Mouse (Mus musculus): Measurements from ENCODE around the gene Erf. TPM values are rescaled to one million over a fixed set of nuclear protein-coding genes. Genes with fewer than 3 reads are reported as not detected.
"Not testable (repeated sequence)": the region's sequence is repeated elsewhere in the genome, so short reads cannot be mapped to it uniquely, and the experiment has no call there.

The Erf gene
- total RNA-seq, 4 experiments from 2014 or later = 61.3 to 75.7 (median 69.9) TPM

DNA sequence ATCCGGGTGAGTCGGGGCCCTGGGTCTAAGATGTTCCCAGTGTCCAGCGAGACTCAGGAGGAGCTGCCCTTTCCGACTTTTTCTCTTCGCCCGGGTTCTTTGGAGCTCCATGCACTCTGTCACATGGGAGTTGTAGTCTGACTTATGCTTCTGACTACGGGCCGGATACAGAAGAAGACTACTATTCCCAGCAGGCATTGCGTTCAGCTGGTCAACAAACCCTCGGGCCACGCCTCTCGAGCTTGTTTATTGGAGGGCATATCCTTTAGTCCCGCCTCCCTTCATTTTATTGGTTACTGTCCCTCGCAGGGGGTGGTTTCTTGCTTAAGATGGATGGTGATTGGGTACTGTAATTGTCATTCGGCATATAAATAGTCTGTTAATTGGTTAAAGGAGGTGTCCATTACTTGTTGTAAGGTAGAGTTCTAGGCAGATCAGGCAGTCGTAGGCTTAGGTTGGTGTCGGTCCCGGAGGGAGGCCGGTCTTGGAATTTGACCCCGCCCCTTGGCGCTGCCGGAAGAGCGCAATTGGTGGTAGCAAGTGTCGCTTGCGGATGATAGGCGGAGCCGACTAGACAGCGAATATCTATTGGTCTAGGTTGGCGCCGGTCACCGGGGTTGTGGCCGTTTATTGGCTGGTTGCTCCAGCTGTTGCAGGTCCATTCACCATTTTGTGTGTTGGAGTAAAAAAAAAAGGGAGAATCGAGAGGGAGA, 17.3 kb upstream of the Erf start:
- DNase-seq (ENCODE audit: low spot score in 2 of 2) = peak; percentile 96 to 100

DNA sequence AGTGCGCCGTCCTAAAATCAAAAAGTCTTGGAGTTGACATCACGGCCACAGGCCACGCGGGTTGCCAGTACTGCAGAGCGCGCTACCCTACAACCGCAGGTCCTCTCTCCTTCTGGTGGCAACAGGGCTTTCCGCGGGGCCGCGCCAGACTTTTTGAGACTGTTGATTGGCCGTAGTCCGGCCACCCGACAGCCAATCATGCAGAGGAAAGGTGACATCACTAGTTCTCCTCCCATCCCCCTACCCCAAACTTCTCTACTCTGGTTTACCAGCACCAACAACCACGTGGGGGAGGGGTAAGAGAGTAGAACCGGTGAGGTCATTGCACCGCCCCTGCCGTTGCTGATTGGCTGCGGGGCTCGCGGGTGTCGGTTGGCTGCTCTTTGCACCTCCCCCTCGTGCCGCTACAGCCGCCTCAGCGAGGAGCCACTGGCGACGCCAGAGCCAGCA, 16.8 kb upstream of the Erf start, which contains the start of gene Cic:
Gene Cic (plus strand): TSS at position 404 of the 450 bp plus-strand sequence.
- peak in 1 of 2 experiments; percentile 99 for DNase-seq (ENCODE audit: low spot score in 2 of 2)

DNA sequence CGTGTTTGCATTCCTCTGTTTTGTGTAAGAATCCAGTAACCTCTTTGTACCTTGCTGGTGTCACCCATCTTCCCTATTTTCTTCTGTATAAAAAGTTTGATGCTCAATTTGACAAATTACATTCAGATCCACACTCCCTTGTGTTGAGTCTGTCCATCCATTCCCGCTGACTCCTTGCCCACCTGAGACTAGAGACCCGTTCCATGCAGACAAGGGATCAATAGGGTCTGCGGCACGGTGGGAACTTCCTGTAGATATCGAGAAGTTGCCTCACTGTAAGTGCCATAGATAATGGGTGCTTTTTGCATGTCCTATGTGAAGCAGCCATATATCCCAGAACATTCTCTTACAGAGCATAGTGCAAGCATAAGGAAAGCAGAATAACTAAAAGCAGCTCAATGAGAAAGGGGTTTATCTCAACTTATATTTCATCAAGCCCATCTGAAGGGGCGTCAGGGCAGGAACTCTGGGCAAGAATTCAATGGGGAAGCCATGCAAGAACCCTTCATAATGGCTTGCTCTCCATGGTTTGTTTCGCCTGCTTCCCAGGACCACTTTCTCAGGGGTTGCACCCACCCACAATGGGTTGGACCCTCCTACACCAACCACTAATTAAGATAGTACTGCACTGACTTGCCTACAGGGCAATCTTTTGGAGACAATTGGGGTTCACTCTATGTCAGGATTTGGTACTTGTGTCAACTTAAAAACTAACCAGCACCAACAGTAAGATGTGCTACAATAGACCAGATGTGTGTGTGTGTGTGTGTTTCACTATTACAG, 15.8 kb upstream of the Erf start:
- peak in 1 of 2 experiments; percentile 1 for DNase-seq (ENCODE audit: low spot score in 2 of 2)

DNA sequence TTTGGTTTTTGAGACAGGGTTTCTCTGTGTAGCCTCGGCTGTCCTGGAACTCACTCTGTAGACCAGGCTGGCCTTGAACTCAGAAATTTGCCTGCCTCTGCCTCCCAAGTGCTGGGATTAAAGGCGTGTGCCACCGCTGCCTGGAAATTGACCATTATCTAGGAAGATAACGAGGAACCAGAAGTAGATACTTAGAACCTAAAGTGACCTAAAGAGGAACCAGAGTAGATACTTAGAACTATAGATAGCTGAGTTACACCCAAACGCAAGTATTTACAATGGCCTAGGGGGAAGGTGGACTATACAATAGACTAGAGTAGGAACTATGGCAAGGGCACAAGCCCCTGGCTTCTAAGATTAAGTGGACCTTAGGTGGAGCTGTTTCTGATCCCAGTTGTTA, 15.2 kb upstream of the Erf start:
- not testable (repeated sequence) for DNase-seq (ENCODE audit: low spot score in 2 of 2)

DNA sequence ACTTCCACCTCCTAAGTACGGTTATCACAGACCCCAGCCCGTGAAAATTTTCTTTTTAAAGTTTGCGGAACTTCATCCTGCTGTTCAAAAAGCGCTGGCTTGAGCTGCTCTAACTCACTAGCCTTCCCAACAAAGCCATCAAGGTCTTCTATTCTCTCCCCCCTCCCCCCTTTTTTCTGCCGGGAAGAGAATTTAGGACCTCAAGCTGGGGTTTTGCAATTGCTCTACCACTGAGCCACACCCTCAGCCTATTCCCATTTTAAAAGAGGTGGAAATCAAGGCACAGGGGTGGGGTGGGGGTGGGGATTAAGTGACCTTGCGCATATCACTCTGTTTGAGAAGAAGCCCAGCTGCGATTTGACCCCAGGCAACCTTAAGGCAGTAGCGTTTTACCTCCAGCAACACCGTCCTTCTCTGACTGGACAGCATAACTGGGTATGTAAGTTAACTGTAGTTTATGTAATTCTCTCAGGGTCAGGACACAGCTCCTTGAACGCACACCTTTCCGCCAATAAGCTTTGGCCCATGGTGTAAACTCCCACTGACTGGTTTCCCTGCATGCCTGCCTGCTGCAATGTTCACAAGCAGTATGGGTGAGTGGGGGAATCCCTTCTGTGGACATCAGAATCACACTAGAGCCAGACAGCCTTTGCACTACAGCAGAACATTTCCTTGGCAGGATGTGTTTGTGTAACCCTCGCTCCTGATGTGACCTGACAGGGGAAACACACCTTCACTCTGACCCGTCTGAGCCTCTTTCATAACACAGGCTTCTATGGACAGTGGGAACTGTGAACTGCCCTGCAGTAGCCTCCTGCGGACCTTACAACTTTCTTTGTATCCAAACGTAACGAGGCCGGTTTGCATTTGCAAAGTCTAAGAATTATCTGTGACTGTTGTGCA, 13.7 kb upstream of the Erf start:
- no peak for DNase-seq (ENCODE audit: low spot score in 2 of 2)

DNA sequence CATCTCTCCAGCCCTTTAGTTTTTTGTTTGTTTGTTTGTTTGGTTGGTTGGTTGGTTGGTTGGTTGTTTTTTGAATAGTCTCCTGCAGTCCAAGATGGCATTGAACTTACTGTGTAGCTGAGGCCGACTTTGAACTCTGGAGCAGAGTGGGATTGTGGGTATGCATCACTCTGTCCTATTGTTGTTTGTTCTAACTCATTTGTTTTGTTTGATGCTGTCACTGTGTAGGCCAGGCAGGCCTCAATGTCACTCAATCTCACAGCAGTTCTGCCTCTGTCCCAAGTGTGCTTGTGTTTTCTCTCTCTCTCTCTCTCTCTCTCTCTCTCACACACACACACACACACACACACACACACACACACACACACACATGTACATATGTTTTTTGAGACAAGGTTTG, 11.3 kb upstream of the Erf start:
- no peak for DNase-seq (ENCODE audit: low spot score in 2 of 2)

DNA sequence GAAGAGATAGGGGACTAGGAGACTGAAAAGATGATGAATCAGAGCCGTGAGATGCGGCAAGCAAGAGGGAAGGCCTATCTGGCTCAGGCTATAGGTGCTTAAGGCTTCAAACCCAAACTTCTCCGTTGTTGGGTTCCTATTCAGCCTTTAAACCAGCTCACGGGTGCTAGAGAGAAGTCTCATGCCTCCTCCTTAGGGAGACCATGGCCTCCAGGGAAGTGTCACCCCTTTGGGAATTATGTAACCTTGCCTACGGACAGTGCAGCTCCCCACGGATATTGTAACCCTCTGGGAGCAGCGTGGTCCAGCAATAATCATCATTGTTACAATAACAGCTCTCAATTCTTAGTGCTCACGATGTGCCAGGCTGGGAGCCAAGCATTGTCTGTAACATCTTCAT, 1.3 kb upstream of the Erf start:
- DNase-seq (ENCODE audit: low spot score in 2 of 2) = peak in 1 of 2 experiments; percentile 41

DNA sequence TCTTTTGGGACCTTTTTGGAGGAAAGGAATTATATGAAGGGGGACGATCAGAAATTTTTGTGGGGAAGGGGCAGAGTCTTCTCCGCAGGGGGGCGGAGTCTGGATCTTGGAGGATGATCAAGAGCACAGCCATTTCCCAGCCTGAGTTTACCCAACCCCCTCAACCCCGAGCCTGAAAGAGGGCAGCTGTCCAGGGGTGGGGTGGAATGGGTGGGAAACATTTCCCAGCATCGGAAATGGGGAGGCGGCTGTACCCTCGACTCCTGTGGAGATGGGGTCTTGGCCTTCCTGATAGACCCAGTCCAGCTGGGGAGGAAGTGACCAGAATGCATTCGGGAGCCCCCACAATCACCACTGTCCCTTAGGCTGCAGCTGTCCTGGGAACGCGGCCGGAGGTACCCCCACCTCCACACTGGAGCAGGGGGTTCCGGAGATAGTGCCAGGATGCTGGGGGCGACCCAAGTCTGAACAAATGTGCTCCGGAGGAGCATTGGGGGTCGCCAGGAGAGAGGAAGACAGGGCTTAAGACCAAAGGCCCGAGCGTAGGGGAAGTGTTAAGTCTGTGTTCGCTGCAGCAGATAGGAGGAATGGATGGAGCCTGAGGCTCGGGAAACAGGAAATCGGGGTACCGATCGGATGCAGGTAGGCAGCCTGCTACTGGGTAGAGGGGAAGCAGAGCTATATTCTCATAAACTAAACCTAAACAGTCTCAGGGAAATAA, 670 bp upstream of the Erf start:
- peak in 1 of 2 experiments; percentile 54 for DNase-seq (ENCODE audit: low spot score in 2 of 2)

DNA sequence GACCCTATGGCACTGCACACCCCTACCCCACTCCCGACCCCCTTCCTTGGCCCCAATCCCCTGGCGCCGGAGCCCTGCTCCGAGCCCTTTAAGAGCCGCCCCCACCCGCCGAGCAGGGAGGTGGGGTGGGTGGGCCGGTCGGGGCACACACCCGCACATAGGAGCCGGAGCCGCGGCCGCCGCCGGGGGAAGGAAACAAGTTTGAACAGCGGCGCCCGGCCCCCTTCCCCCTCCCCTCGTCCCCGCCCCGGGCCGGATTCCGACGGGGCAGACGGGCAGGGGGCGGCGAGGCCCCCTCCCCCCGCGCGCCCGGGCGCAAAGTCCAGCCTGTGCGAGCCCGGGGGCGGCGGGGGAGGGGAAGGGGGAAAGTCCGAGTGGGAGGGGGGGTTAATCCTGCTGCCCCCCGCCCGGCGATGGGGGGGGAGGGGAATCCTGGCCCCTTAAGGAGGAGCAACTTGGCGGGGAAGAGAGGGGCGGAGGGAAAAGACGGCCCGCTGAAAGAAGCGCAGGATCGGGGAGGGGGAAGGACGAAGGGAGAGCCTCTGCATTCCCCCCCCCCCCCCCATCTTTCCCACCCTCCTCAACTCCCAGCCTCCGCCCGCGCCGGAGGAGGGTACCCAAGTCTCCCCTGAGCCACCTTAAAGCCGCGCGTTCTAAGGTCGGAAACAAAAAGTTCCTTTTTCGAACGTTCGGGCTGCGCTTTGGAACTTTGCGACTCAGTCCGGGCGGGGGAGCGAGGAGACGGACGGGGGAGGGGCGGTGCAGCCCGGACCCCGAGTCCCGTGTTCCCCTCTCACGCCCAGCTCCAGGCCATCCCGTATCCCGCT, 1.0 kb downstream of the Erf start:
- peak; percentile 51 to 77 for DNase-seq (ENCODE audit: low spot score in 2 of 2)

DNA sequence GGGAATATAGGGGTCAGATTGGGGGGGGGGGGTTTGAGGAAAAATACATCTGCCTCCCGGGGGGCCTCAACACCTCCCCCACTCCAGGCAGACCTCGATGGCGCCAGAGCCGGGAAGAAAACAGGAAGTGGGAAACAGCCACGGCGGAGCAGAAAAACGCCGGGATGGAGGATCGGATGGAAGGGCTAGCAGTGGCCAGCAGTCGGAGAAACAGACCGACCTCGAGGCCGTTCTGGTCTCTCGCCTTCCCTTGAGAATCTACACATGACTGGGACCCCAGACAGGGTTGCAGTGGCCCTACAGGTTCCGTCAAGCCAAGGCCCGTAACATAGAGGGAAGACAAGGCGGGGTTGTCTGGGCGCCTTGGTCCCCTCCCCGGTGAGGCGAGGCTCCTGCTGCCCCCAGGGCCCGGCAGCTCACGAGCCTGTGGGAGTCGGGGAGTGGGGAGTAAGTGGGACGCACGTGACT, 1.7 kb downstream of the Erf start:
- DNase-seq (ENCODE audit: low spot score in 2 of 2) = no peak

DNA sequence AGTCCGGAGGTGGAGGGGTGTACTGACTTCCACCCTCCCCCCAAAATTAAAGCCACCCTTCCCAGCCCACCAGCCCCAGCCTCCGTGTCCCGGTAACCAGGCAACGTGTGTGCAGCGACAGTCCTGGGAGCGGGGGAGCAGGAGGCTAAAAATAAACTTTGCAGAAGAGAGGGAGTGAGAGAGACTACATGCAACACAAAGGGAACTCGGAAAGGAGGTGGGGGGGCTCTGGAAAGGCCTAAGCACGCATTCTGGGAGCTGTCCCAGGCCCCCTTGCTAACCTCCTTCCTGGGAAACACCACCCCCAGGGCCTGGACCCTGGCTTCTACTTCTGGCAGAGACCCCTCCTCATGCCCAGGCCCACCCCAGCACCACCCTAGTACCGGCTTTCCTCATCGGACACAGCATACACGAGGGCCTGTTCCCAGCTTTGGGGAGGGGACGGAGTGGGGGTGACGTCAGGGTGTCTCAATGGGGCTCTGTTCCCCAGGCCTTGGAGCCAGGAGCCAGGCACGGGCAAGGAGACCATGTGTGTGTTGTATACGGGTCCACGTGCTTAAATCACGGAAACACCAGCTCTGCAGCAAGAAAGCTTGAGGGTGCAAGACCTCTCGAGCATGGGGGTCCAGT, 2.4 kb downstream of the Erf start:
- DNase-seq (ENCODE audit: low spot score in 2 of 2) = peak; percentile 65 to 86

DNA sequence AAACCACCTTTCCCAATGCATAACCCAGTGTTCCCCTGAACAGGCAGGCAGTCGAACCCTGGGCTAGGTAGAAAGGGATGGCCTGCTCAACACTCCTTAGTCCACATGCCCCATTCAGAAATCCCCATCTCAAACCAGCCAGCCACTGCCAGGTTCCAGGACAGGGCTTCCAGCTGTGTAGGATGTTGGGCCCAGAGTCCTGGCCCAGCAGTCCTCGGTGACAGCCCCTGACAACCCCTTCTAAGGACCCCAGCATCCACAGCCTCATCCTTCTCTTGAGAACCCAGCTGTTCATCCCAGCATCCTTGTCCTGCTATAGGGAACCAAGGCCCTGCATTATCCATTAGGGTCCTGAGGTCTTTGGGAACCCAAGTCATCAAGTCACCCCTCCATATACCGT, 3.1 kb downstream of the Erf start:
- DNase-seq (ENCODE audit: low spot score in 2 of 2) = no peak

DNA sequence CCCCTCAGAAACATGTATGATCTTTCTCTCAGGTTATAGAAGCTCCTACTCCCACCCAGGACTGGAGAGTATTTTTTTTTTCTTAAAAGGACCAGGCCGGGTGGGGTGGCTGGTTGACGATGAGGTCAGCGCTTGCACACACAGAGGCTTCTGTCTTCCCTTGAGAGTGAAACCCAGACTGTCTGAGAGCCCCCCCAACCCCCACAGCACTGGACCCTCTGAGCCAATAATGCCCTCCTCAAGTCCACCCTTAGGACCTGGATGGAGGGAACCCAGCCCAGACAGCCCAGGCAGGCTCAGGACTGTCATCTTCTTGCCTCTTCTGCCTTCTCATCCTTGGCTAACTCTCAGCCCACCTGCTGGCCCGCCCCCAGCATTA, 3.8 kb downstream of the Erf start:
- no peak for DNase-seq (ENCODE audit: low spot score in 2 of 2)

DNA sequence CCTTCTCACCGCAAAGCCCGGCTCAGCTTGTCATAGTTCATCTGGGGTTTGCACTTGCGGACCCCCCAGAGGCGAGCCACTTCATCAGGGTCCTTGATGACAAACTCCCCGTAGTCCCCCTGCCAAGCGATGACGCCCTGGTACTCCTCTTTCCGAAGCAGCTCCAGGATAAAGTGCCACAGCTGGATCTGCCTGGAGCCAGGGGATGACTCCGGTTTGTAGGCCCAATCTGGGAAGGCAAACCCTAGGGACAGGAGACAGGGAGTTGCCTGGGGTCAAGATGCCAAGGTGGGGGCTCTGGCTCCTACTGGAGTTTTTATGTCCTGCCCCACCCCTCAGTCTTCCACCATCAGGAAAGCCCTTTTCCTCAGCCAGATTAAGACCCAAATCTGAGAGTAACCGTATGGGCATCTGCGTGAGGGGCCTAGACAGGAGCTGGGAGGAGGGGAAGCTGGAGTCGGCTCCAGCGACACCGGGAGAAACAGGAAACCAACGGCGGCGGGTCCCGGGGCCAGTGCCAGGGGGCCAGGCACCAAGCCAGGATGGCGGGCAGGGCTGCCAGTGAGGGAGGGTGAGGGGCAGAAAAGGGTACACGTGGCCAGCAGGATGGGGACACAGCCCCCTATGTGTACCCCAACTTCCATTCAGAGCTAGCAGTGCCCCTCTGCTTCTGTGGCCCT, 4.3 kb downstream of the Erf start:
- DNase-seq (ENCODE audit: low spot score in 2 of 2) = peak in 1 of 2 experiments; percentile 56

DNA sequence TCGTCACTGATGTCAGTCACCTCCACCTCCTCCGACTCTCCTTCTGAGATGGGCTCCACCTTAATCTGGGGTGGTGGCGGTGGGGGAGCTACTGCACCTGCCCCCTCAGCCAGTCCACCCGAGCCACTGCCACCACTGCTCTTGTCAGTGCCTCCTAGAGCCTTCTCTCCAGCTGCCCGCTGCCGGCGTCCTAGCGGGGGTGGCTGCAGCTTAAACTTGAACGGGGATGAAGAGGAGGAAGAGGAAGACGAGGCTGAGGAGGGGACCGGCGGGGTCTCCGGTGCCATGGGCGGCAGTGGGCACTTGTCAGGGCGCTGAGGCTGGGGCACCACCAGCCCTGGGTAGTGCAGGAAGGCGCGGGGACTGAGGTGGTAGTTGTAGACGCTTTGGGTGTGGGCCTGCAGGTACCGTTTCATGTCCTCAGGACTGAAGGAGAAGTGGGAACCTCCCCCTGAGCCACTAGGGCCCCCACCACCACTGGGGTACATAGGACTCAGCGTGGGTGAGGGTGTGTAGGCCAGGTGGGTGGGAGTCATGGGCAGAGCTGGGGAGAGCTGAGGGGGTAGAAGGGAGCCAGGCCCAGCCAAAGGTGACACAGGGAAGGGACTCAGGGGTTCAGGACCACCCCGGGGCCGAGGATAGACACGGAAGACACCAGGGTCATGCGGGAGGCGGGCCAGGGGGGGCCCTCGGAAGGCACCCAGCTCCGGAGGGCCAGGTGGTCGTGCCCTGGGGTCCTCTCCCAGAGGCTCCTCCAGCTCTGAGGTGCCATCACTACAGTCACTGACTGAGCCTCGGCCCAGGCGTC, 5.8 kb downstream of the Erf start:
- no peak for DNase-seq (ENCODE audit: low spot score in 2 of 2)

DNA sequence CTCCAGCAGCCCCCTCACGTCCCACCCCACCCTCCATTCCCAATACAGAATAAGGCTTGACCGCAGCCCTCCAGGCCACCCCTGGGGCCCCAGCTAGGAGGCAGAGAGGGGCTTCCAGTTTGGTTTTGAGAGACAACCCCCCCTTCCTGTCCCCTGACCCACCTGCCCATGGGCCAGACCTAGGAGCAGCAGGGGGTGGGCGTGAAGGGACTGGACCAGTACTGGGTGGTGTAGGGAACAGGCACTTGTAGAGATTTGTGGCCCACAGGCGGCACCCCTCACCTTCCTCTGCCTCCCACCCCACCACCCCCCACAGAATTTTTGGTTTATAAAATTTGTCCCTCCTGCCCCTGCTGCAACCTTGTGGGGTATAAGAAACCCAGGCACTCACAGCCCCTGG, 7.2 kb downstream of the Erf start:
- DNase-seq (ENCODE audit: low spot score in 2 of 2) = no peak

DNA sequence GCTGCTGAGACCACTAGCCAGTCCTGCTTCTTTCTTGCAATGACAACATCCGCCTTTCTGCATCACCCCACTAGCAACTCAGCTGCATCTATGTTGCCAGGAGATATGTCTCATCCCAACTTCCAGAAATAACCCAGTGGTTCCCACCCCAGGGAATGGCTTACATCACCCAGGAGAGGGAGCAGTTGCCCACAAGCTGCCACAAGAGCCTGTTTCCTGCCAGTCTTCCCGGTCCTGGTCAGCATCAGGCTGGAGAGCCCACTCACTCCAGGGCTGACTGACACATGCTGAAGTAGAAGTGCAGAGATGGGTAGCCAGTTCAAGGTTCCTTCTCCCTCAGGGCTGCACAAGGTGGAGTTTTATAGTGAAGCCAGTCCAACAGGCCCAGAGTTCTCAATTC, 9.5 kb downstream of the Erf start:
- DNase-seq (ENCODE audit: low spot score in 2 of 2) = peak; percentile 62 to 85

DNA sequence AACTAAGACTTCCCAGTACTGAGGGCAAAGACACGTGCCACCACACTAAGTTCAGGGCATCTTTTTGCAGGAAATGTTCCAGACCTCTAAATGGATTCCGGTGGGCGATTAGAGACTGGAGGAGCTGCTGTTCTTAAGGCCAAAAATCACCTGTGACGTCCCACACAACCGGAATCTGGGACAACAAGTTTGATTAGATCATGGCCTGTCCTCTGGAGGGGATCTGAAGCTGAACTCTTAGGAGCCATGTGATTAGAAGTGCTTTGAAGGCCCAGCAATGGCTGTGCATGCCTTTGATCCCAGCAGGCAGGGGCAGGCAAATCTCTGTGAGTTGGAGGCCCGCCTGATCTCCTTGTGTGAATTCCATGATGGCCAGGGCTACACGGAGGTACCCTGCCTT, 9.9 kb downstream of the Erf start:
- DNase-seq (ENCODE audit: low spot score in 2 of 2) = no peak

Data from left cerebral cortex, adult 8-10 months (tissue).